Mouse (Mus musculus) megakaryocyte, embryonic 14.5 days (primary cell): Measurements from ENCODE around the gene Yjefn3.

ENCODE experiments used
- FLI1 ChIP-seq: IDR thresholded peaks from 2 replicates; pipeline ENCODE4 v1.6.1; 2012; ENCODE audit warnings: low read length, inconsistent platforms, mixed read lengths
- GATA1 ChIP-seq: IDR thresholded peaks from 3 replicates; pipeline ENCODE4 v1.6.1; 2012; ENCODE audit warnings: mixed read lengths, low read length, inconsistent platforms, borderline replicate concordance

DNA sequence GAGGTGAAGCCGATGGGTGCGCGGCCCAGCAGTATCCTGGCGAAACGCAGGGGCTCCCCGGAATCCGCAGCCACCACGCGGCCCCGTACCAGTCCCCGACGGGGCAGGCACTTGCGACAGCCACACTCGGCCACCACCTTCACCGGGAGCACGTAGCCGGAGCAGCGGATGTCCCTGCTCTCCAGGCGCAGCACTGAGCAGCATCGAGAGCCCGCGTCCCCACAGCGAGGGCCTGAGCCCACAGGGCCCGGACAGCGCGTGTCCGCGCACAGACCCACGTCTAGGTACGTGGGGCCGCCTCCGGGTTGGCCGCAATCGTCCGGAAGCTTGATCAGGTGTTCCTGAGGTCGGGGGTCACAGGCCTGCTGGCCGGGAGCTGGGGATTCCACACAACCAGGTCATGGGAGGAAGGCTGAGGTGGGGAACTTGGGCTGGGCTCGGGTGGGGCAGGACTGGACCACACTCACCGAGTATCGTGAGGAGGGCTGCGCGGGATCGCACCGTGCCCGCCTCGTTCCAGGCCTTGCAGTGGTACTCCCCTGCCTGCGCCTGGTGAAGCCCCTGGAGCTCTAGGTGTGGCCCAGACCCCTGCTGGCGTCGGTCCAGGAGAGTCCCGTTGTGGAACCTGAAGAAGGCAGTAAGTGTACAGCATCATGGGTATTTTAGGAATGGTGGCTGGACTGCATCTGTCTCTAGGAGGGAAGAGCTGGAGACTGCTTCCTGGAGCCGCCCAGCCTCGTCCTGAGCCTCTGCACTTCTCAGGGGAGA lies 19.5 kb downstream of the Yjefn3 start:
- no peak for TF ChIP-seq FLI1
- no peak for TF ChIP-seq GATA1
